Mouse (Mus musculus) small intestine, adult 2 months (tissue): ENCODE results near the gene Nutm1. TPM values are rescaled to one million over a fixed set of nuclear protein-coding genes. Genes with fewer than 3 reads are reported as not detected.

Experiments used
- H3K27ac ChIP-seq: fragments of 200-500 bp; 2 replicates; pipeline ENCODE4 v1.5.1; 2012; ENCODE audit warnings: low read depth, low read length, control low read depth, inconsistent platforms; ENCODE audit not compliant: insufficient read depth
- H3K27me3 ChIP-seq: fragments of 200-500 bp; 2 replicates; pipeline ENCODE4 v1.6.1; 2012; ENCODE audit warnings: mild to moderate bottlenecking, moderate library complexity, low read length, inconsistent platforms; ENCODE audit not compliant: control insufficient read depth, insufficient read depth
- H3K36me3 ChIP-seq: fragments of 200-500 bp; 2 replicates; pipeline ENCODE4 v1.6.1; 2012; ENCODE audit warnings: mild to moderate bottlenecking, low read length, control low read depth, inconsistent platforms; ENCODE audit not compliant: control insufficient read depth, insufficient read depth
- H3K4me1 ChIP-seq: fragments of 200-500 bp; 2 replicates; pipeline ENCODE4 v1.6.1; 2012; ENCODE audit warnings: low read length, inconsistent platforms, mixed read lengths; ENCODE audit not compliant: control insufficient read depth, insufficient read depth, insufficient read length
- H3K4me3 ChIP-seq: fragments of 200-500 bp; 2 replicates; pipeline ENCODE4 v1.5.1; 2012; ENCODE audit warnings: low read depth, mild to moderate bottlenecking, control low read depth, inconsistent platforms, low read length, moderate library complexity
- CTCF ChIP-seq: fragments of 200-500 bp; IDR thresholded peaks from 2 replicates; pipeline ENCODE4 v1.5.1; 2012; ENCODE audit warnings: low read depth, mild to moderate bottlenecking, control low read depth, inconsistent platforms, low read length, moderate library complexity, mixed read lengths; ENCODE audit not compliant: insufficient replicate concordance, insufficient read length; ENCODE audit errors: extremely low read depth
- POLR2A ChIP-seq: fragments of 200-500 bp; IDR thresholded peaks from 2 replicates; pipeline ENCODE4 v1.6.1; 2012; ENCODE audit warnings: low read depth, mild to moderate bottlenecking, control low read depth, inconsistent platforms, low read length, moderate library complexity
- WGBS: fragments of 180-500 bp; shearing (Covaris S2); methylation state at CpG from one replicate; pipeline ENCODE4 v1.1.7; 2018; 5-methylcytosine and 5-hydroxymethylcytosine counted together
- polyA plus RNA-seq: library from polyadenylated mRNA; depleted of rRNA; stranded (reverse); fragments of >200 nt; gene quantifications from 2 replicates; pipeline ENCODE4 v1.2.3, GENCODE M21; 2012

The Nutm1 gene
- polyA plus RNA-seq, 1 experiment, result not detected

DNA sequence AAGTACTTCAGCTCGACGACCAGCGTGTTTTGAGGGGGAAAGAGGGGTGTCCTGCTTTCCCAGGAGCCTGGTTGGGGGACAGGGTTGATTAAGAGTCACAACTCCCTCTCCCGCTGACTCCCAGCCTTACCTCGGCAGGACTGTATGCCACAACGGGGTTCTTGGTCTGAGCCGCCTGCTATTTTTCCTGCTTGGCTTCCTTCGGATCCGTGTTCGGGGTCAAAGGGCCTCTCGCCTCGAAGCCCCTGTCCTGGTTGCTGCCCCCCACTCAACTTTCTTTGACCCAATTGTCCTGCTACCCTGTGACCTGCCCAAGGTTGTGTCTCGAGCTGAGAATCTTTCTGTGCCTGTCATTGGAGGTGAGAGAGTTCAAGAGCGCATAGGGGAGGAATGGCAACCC, 17.3 kb downstream of the Nutm1 start:
- peaks cover 1% of the 10 kb centered on the region; the same call in 1 of the 2 replicates for H3K36me3 ChIP-seq
- H3K27me3 ChIP-seq, result no peaks in the 10 kb centered on the region
- no peak overlapping the region for H3K27ac ChIP-seq
- TF ChIP-seq POLR2A (no peak), CTCF (no peak)
- peaks cover 12% of the 10 kb centered on the region for H3K4me1 ChIP-seq
- WGBS, result 86% methylated on average over 14 of the region's 14 CpGs
- H3K4me3 ChIP-seq, result no peak overlapping the region

- Histone ChIP-seq H3K36me3 (peaks cover 1% of the 10 kb centered on the region; the same call in 1 of the 2 replicates), H3K4me1 (peaks cover 12% of the 10 kb centered on the region), H3K27me3 (no peaks in the 10 kb centered on the region), H3K4me3 (peak overlapping the region; percentile 97), H3K27ac (no peak overlapping the region)
- 1% methylated on average over 28 of the region's 28 CpGs for WGBS
- TF ChIP-seq POLR2A, result no peak; the same call in 1 of the 2 replicates
- TF ChIP-seq CTCF, result no peak
Measured at GRCm38 (mm10) chr2:112239935-112240721, 19.0 kb downstream of the Nutm1 start.

DNA sequence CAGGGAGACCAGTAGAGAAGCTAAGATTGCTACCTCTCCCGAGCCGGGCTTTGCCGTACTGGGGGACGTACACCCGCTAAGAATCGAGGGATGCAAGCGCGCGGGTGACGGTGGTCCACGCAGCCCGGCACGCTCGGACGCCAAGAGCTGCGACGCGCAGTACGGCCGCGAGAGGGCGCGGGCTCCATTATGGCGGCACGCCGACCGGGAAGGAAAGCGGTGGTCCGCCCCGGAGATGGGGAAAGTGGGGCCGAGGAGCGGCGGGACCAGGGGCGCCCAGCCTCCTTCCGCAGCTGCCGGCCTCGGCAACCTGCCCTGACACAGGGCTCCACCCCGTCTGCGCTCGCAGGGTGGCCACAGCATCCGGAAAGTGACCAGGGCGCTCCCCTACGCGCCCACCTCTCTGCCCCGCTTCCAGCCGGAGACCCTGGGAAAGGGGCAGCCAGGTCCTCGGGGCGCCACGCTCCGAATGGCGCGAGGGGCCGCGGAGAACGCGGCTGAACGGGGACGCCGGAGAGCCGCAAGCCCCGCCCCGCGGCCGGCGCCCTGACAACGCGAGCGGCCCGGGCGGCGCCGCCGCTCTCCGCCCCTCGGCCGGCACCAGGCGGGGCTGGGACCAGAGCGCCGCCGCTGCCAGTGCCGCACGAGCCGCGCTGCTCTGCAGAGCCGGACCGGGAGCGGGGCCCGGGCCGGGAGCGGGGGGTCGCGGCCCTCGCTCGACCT, 19.7 kb downstream of the Nutm1 start, which contains the start of gene Lpcat4:
Gene Lpcat4, plus strand, starts transcription at position 257 of the 723 bp plus-strand sequence.
- no peaks in the 10 kb centered on the region for H3K27me3 ChIP-seq
- H3K4me3 ChIP-seq, result peak within 1 kb of the TSS; percentile 97
- peak within 1 kb of the TSS; percentile 86 for H3K27ac ChIP-seq
- H3K36me3 ChIP-seq, result peaks cover 1% of the 10 kb centered on the region; the same call in 1 of the 2 replicates
- peaks cover 12% of the 10 kb centered on the region for H3K4me1 ChIP-seq
- under 1% methylated on average over 92 of the region's 94 CpGs for WGBS
- TF ChIP-seq CTCF, result peak; percentile 71
- TF ChIP-seq POLR2A, result no peak; the same call in 1 of the 2 replicates

GRCm38 (mm10) chr2:112238006-112238405, 21.1 kb downstream of the Nutm1 start:
- no peaks in the 10 kb centered on the region for H3K36me3 ChIP-seq

GRCm38 (mm10) chr2:112236620-112237019, 22.5 kb downstream of the Nutm1 start:
- no peaks in the 10 kb centered on the region for H3K27me3 ChIP-seq
- H3K4me3 ChIP-seq, result no peak overlapping the region
- 68% methylated on average over 2 of the region's 2 CpGs for WGBS
- no peak for TF ChIP-seq POLR2A
- no peak for TF ChIP-seq CTCF
- H3K36me3 ChIP-seq, result no peaks in the 10 kb centered on the region
- H3K27ac ChIP-seq, result no peak overlapping the region
- H3K4me1 ChIP-seq, result peaks cover 6% of the 10 kb centered on the region

More at GRCm38 (mm10) chr2:112238006-112238405, 21.1 kb downstream of the Nutm1 start:
- 8% methylated on average over 4 of the region's 4 CpGs for WGBS
- no peak for TF ChIP-seq POLR2A
- no peak for TF ChIP-seq CTCF
- no peak overlapping the region for H3K4me3 ChIP-seq
- no peak overlapping the region for H3K27ac ChIP-seq
- peaks cover 8% of the 10 kb centered on the region for H3K4me1 ChIP-seq
- H3K27me3 ChIP-seq, result no peaks in the 10 kb centered on the region

- WGBS, result 65% methylated on average over 1 of the region's 1 CpGs
- TF ChIP-seq CTCF, result no peak
- TF ChIP-seq POLR2A, result no peak
- Histone ChIP-seq H3K4me3 (no peak overlapping the region), H3K4me1 (no peaks in the 10 kb centered on the region), H3K36me3 (no peaks in the 10 kb centered on the region), H3K27me3 (no peaks in the 10 kb centered on the region), H3K27ac (no peak overlapping the region)
Measured at GRCm38 (mm10) chr2:112232623-112233022, 26.5 kb downstream of the Nutm1 start.

DNA sequence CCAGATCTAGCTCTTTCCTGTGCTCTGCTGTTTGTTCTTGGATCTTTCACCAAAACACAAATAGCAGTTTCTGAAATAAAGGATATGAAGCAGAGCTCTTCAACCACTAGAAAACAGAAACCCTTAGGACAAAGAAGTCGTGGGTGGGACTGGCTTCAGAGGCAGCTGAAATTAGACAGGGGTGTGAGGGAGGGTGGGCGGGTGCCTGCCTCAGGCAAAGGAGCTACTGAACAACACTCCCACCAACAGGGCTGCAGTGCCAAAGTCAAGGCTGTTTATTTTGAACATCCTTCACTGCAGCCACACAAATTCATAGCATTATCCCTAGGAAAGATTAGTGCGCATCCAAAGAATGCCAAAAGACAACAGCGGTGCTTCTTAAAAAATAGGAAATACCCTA, 34.7 kb downstream of the Nutm1 start:
- WGBS, result 64% methylated on average over 4 of the region's 4 CpGs
- H3K4me3 ChIP-seq, result no peak overlapping the region
- no peaks in the 10 kb centered on the region for H3K27me3 ChIP-seq
- TF ChIP-seq CTCF, result no peak
- no peaks in the 10 kb centered on the region for H3K36me3 ChIP-seq
- H3K27ac ChIP-seq, result no peak overlapping the region
- no peaks in the 10 kb centered on the region for H3K4me1 ChIP-seq
